Mouse (Mus musculus) cerebellum, adult 2 months (tissue): ENCODE measurements at regions not wholly inside any gene's neighbourhood (a gene's known extent, or its start where the extent isn't known, plus 50 kb on each side); places are given as distances from the start of the nearest gene placed in this dataset.

Source experiments
- CTCF ChIP-seq: fragments of 200-500 bp; IDR thresholded peaks from 2 replicates; pipeline ENCODE4 v1.5.1; 2011; ENCODE audit warnings: low read depth, mild to moderate bottlenecking, control low read depth, low read length, moderate library complexity, borderline replicate concordance; ENCODE audit not compliant: insufficient read depth
- POLR2A ChIP-seq: fragments of 200-500 bp; IDR thresholded peaks from 2 replicates; pipeline ENCODE4 v1.6.1; 2011; ENCODE audit warnings: low read length, control low read depth, borderline replicate concordance; ENCODE audit not compliant: insufficient read depth

- TF ChIP-seq CTCF (no peak), POLR2A (no peak)
These were observed 80.1 kb upstream of the Foxq1 start for GRCm38 (mm10) chr13:31475845-31476244.
